Mouse (Mus musculus) layer of hippocampus, postnatal 14 days (tissue): Measurements from ENCODE around the gene Ranbp3. TPM values are rescaled to one million over a fixed set of nuclear protein-coding genes. Genes with fewer than 3 reads are reported as not detected.
"Not testable (repeated sequence)": the region's sequence is repeated elsewhere in the genome, so short reads cannot be mapped to it uniquely, and the experiment has no call there.

Source experiments
- DNase-seq, 2 experiments: peaks; one replicate each; pipeline ENCODE4 v3.0.0; 2021 to 2022; ENCODE audit warnings: low spot score in 2 of 2, mixed read lengths in 1 of 2
- long read RNA-seq, 2 experiments: library from polyadenylated mRNA; stranded (forward); transcript quantifications; one replicate each; pipeline ENCODE4 v2.0.0; 2021
- total RNA-seq, 2 experiments: library from RNA; stranded (reverse); gene quantifications; 2 replicates each; pipeline ENCODE4 v1.2.3; 2021

Ranbp3 gene
- 10 to 100 TPM; 83.9 to 85.3 TPM for total RNA-seq
- long read RNA-seq, experiment 1, transcript Ranbp3-206 (17 exons, 2,567 nt): minor isoform, 14 of 102 reads
- long read RNA-seq, experiment 1, transcript Ranbp3-201 (16 exons, 2,373 nt): major isoform, 55 of 102 reads
- long read RNA-seq, experiment 1, partial matches to known transcripts: 21 of 102 reads
- long read RNA-seq, experiment 1, other reads (novel, unspliced or antisense): 12 of 102 reads
- long read RNA-seq, experiment 2, transcript Ranbp3-201 (16 exons, 2,373 nt): major isoform, 72 of 118 reads
- long read RNA-seq, experiment 2, transcript Ranbp3-206 (17 exons, 2,567 nt): minor isoform, 18 of 118 reads
- long read RNA-seq, experiment 2, partial matches to known transcripts: 14 of 118 reads
- long read RNA-seq, experiment 2, other reads (novel, unspliced or antisense): 14 of 118 reads

DNA sequence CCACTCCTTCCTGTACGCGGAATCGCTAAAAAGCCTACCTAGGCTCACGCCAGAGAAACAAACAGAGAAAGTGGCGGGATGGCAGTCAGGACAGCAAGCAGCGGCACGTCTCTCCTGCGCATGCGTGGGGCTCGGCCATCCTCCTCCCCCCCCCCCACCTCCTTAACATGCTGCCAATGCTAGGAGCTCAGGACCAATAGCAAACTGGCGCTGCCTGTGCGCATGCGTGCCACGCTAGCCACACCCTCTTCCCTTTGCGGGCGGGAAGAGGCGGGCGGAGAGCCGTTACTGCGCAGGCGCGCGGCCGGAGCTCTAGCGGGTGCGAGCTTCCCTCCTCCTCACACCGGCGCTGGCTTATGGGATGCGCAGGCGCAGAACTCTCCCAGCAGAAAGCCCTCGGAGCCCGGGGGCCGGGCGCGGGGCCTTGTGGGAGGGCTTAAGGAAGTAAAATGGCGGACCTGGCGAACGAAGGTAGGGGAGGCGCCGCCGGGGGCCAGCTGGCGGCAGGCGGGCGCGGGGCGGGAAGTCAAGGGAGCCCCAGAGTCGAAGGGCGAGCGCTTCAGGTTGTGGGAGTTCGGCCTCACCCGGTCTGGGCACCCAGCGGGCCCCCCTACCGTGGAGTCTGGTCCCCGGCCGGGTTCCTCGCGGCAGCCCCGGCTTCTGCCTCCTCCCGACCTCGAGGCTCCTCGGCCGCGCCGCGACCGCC is at the start of gene Ranbp3:
TSS of gene Ranbp3 (plus strand) at position 354 of the 706 bp plus-strand sequence.
- DNase-seq: peak; percentile 99

DNA sequence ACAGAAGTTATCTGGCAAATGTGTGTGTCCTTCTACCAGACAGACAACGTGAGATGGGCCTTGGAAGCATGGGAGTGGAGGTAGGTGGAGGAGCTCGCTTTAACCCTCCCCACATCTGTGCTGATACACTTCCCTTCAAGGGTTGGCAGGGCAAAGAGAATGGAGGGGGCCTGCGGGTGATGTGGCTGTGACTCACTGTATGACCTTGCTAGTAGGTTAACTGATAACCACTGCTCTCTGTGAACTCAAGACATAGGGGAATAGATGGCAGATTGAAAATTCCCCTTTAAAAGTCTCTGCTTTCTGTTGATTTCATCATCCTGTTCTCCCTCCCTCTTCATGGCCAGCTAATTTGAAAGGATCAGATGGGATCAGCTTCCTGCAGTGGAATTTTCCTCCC is 47.6 kb upstream of the Ranbp3 start:
- DNase-seq: no peak

DNA sequence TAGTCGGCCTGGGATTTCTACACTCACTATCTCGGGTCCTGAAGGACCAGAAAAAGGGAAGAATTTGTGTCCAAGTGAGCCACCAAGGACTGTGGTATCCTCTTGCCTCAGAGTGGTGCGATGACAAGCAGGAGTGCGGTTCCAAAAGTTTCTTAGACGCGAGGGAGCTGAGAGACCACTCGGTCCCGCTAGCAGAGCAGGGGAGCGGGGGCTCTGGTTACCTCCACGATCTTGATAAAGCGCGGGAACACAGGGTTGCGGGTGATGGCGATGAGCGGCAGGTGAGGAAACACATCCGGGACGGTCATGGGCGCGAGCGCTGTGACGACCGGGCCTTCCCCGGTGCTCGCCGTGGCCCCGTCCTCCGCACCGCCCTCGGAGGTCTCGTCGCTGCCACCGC is 46.8 kb upstream of the Ranbp3 start:
- no peak for DNase-seq

DNA sequence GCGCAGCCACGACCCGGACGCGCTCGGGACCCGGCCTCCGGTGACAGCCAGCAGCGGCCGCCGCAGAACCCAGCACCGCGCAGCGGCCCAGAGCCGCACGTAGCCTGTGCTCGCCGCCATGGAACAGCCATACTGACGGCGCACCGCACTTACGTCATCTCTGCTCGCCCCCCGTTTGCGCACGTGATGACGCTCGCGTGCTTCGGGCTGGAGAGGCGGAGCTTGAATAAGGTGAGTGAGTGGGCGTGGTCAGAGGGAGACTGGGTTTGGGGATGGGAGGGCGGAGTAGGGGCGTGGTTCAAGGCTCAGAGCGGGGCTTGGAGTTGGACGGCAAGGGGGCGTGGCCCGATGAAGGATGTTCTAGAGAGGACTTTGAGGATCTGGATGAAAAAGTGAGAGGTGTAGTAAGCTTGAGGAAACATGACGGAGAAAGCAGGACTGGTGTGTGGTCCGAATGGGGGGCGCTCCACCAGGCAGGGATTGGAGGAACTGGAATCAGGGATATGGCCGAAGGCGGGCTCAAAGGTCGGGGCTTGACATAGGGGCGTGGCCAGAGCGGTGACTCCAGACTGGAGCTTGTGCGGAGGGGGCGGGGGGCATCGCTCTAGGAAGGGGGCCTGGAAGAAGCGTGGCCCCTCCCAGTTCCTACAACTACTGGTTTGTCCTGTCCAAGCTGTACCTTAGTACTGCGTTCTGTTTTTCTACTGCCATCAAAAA is 46.2 kb upstream of the Ranbp3 start, which contains the start of gene Lonp1:
TSS of gene Lonp1 (minus strand) at position 134 of the 717 bp plus-strand sequence.
- peak; percentile 91 to 96 for DNase-seq

DNA sequence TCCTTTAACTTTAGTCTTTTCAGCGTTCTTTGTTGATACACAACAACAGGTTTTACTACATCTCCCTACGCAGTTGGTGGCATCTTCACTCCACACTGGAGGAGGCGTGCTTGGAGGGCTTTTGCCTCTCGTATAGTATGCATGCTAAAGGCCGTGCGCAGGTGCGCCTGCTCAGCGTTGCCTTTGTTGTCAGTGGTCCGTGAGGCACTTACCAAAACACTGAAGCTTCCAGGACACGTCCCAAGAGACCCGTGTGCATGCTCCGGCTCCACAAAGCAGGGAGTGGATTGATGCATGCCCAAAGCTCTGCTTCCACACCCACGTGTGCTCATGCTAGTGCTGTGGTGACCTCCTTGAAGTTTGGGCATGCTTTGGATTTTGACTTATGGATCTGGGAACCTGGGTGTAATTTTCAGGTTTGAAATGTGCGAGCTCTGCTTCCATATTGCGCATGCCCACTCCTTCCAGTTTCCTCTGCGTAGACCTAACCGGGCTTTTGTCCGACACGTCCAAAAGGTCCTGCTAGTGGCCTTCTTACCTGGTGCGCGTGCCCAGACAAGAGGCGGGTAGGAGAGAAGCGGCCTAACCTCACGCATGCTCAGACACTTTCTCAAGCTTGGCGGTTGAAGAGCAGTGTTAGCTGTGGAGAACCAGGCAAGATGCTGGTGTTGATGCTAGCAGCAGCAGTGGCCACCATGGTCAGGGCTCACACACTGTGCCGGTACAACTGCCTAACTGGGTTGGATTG is 45.4 kb upstream of the Ranbp3 start, which contains the start of gene Catsperd:
TSS of gene Catsperd (plus strand) at position 614 of the 748 bp plus-strand sequence.
- DNase-seq: no peak

DNA sequence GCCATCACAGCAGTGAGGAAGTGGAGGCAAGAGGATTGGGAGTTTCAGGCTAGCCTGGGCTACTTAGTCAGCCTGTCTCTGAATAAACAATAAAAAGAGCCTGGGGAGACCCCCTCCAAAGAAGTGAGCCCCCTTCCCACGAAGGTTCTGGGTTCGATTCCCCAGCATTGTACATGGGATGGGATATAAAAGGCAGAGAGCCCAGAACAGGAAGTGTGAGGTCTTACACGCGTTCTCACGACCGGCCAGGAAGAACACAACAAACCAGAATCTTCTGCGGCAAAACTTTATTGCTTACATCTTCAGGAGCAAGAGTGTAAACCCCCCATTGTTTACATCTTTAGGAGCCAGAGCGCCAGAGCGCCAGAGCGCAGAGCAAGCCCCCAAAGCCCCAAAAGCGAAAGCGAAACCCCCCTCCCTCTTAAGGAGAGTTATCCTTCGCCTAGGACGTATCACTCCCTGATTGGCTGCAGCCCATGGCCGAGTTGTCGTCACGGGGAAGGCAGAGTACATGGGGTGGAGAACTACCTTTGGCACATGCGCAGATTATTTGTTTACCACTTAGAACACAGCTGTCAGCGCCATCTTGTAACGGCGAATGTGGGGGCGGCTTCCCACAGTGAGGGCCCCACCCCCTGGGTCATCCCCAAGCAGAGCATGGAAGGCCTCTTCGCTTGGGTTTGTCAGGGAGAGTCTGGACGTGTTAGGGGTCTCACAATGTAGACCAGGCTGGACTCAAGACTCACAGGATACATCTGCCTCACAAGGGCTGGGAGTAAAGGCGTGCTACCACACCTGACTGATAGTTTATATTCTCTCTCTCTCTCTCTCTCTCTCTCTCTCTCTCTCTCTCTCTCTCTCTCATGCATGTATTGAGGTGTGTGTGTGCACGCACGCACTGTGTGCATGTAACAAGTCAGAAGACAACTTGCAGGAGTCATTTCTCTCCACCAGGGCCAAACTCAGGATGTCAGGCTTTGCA is 43.0 kb upstream of the Ranbp3 start:
- DNase-seq: not testable (repeated sequence)

DNA sequence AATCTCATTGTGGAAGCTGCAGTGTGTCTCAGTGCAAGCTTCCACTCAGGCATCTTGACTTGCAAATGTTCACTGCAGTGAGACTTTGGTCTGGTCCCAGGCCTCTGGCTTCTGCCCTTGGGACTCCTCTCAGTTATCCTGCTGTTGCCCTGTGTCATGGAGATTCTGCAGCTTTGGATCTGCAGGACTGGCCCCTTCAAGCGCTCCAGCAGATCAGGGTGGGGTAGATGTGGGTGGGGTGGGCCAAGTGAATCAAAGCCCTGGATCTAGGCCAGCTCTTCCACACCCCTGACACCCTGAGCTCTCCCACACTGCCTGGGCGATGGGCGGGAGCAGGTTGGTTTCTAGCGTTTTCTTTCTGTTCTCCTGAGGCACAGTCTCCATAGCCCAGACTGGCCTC is 41.3 kb upstream of the Ranbp3 start:
- DNase-seq: no peak

DNA sequence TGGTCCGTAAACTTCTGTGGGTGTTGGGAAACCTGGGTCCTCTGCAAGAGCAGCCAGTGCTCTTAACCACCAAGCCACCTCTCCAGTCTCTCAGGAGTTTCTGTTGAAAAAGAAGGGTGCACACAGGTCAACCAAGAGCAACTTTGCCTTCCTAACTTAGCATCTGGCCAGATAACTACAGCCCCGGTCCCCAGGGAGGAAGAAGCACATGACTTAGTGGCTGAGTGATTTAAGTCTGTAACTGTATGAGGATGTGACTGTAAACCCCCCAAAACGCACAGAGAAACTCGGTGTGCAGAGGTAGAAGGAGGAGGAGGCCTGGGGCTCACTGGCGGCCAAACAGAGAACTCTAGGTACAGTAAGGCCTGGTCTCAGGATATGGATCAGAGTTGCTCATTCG is 39.1 kb upstream of the Ranbp3 start:
- no peak for DNase-seq

DNA sequence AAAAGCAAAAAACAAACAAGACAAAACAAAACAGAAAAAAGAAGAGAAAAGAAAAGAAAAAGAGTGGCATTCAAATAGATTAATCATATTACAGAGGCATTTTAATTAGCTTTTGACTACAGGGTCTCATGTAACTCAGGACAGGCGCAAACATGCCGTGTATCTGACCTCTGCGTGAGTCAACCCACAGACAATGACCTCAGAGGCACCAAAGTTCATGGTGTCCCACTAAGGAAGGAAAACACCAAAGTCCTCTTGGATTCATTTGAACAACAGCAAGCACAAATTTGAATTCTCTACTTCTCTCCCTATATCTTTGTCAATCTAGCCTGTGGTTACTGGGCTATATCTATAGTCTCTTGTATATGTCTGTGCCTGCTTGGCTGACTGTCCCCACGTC is 29.9 kb upstream of the Ranbp3 start:
- no peak for DNase-seq

DNA sequence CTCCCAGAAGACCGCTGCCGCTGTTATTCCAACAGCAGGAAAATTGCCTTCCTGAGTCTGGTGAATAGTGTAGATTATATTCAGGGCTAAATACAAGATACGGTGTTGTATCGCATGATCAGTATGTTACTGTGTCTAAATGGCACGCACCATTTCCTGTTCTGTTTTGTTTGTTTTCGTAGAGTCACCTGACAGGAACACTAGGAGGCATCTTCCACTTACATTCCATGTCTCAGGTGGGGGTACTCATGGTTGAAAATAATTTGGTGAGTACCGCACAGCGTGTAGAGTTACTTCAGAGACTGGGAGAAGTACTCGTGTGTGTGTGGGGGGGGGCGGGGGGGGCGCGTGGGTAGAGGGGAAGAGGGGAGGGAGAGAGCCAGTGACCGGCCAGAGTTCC is 25.5 kb upstream of the Ranbp3 start:
- DNase-seq: no peak

DNA sequence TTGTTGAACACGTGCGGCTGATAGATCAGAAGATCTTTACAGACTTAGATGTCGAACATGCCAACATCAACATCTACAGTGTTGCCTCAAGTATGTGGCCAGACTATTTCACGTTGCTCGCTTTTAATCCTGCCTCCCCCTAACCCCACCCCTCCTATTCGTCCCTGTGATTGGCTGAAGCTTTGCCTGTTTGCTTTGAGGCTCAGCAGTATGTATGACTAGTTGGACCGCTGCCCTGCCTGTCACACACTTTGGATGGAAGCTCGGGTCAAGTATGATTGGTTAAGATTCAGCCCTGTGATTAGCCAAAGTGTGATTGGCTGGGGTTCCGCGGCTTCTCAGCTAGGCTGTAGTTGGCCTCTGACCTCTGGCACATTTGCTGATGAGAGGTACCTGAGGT is 21.3 kb upstream of the Ranbp3 start:
- no peak for DNase-seq

DNA sequence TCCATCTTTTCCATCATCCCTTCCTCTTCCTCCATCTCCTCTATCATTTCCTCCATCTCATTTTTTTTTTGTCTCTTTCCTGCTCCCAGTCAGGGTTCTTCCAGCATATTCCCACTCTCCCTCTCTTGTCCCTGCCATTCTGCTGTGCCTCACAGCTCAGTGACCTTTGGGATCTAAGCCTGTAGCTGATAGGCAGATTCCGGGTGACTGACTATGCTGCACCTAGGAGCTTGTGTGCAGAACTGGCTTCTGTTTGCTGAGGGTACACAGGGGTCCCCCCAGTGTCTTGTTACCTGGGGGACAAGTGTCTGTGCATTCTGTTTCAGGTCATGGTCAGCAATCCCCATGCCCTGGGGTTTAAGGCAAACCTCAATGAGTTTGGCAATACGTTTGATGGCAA is 18.3 kb upstream of the Ranbp3 start:
- DNase-seq: no peak

DNA sequence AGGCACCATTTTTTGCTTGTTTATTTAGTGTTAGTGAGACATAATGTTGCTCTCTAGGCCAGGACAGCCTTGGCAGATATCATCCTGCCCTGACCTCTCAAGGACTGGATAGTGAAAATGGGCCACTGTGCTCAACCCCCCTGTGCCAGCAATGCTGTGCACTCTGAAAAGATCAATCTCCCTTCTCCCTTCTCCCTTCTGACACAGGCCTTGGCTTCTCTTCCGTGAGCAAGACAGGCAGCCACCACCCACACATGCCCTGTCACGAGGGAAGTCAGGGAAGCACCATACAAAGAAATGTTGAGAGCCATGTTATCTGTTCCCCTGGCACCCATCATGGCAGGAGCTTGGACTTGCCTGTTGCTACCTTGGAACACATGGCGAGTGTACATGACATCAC is 17.8 kb upstream of the Ranbp3 start:
- no peak for DNase-seq

DNA sequence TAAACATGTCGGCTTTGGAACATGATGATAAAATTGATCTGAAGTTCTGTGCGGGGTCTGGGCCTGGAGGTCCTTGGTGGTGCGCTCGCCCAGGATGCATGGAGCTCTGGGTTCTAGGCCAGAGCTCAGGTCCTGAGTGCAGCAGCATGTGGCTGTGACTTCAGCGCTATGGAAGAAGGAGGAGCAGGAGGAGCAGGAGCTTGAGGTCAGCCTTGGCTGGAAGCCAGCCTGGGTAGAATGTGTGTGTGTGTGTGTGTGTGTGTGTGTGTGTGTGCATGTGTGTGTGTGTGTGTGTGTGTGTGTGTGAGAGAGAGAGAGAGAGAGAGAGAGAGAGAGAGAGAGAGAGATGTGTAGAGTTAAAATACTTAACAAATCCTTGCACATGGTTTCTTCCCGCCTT is 16.9 kb upstream of the Ranbp3 start:
- no peak for DNase-seq

DNA sequence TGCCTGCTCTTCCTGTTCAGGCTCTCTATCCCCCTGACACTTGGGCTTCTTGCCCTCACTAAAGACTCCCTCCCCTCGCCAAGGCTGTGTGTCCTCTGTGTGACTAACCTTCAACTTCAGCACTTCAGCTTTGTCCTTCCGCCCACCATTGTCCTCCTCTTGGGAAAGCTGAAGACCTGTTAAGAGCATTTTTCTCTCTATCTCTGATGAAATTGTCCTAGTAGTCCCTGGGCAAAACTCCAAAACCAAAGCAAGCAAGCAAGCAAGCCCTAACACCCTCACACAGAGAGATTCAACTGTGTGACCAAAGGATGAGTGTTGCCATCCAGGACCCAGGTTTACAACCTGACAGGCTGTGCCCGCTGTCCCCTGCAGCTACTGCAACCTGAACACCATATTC is 9.4 kb upstream of the Ranbp3 start:
- no peak for DNase-seq

DNA sequence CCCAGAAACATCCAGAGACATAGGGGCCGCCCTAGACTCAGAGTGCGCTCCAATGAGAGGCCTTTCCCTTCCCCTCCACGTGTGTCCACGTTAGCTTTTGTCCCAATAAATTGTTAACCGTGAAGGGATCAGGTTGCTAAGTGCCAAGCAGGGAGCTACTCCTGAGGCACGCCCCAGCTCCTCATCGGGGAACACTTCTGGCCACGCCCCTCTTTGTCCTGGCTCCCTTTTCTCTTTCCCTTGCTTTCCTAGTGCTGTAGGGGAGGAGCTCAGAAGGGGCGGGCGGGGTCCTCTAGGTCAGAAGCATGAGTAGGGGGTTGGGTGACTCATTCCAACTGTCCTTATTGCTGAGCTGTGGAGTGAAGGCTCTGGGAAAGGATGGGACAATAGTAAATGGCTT is 8.8 kb upstream of the Ranbp3 start:
- DNase-seq: no peak

DNA sequence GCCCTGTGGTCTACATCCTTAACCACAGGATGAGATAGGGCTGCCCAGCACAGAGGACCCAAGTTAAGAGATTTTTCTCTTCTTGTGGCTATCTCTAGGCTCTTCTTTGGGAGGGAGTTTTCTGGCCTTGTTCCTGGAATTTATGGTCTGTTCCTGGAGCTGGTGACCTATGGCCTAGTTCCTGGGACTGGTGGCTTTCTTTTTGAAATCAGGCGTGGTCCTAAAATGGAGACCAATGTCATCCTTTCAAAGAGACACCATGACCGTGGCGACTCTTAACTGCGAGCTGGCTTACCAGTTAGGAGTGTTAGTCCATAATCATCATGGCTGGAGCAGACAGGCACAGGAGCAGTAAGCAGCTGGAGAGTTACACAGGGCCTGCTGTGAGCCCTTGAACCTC is 6.7 kb upstream of the Ranbp3 start:
- DNase-seq: no peak

DNA sequence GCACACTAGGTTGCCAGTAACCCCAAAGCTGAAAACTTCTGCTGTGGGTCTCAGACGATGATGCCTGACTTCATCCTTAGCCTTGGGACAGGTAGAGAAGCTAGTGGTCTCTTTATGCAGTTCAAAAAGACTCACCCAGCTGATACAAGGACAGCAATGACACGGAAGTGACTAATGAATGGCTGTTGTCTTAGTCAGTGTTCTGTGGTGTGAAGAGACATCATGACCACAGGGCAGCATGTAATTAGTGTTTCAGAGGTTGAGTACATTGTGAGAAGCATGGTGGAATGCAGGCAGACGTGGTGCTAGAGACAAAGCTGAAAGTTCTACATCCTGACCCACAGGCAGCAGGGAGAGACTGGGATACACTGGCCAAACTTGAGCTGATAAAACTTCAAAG is 5.5 kb upstream of the Ranbp3 start:
- DNase-seq: no peak

DNA sequence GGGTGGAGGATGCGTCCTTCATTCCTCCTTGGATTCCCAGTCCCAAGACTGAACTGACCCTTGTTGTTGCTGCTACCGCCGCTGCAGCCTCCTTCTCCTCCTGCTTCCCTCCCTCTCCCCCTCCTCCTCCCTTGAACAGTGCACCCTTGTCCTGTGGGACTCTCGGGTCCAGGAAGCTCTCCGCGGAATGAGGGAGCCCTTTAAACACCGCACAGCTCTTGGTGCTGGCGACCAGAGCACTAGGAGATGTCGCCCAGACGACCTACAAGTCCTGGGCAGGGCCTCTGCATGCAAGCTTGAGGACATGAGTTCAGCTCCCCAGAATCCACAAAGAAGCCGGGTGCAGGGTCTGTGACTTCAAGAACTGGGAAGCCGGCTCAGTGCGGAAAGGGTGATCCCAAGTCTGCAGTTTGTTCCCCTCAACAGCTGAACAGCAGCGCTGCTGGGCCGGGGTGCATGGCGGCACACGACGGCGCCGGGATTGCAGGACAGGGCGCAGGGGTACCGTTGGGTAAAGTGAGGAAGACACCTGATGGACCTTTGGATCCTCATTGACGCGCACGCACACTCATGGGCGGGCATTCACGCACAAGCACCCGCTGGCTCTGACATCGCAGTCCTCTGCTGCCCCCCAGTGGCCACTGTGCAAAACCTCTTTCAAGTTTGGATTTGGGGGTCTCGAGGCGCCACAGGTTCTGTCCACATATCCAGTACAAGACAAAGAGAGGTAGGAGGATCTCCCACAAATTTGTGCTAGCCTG is 4.5 kb upstream of the Ranbp3 start:
- DNase-seq: peak; percentile 84 to 90
